Mouse (Mus musculus) limb, embryonic 11.5 days (tissue): ENCODE results near the gene Dsn1. TPM values are rescaled to one million over a fixed set of nuclear protein-coding genes. Genes with fewer than 3 reads are reported as not detected.

ENCODE experiments used
- ATAC-seq: fragments of 200-750 bp; cut with Nextera tagmentation; 2 replicates; pipeline ENCODE4 v1.8.0; 2017; ENCODE audit warnings: low read depth; ENCODE audit not compliant: insufficient number of reproducible peaks, low FRiP score, low TSS enrichment
- DNase-seq: peaks from one replicate; pipeline ENCODE4 v3.0.0-alpha.2; 2015; ENCODE audit warnings: low spot score
- H3K27ac ChIP-seq: fragments of 300-500 bp; sonication (generic); replicated peaks from 2 replicates; pipeline ENCODE4 v1.5.1; 2014; ENCODE audit warnings: low read depth, mild to moderate bottlenecking, low read length
- H3K27me3 ChIP-seq: fragments of 300-500 bp; sonication (generic); 2 replicates; pipeline ENCODE4 v1.6.1; 2014; ENCODE audit warnings: mild to moderate bottlenecking, low read length, mixed read lengths; ENCODE audit not compliant: control insufficient read depth, insufficient read depth
- H3K36me3 ChIP-seq: fragments of 300-500 bp; sonication (generic); 2 replicates; pipeline ENCODE4 v1.6.1; 2014; ENCODE audit warnings: mild to moderate bottlenecking, low read length, moderate library complexity, mixed read lengths; ENCODE audit not compliant: control insufficient read depth, insufficient read depth
- H3K4me1 ChIP-seq: fragments of 300-500 bp; sonication (generic); 2 replicates; pipeline ENCODE4 v1.6.1; 2014; ENCODE audit warnings: low read length, mixed read lengths; ENCODE audit not compliant: control insufficient read depth, insufficient read depth
- H3K4me2 ChIP-seq: fragments of 300-500 bp; sonication (generic); 2 replicates; pipeline ENCODE4 v1.6.1; 2014; ENCODE audit warnings: low read depth, mild to moderate bottlenecking, moderate library complexity; ENCODE audit not compliant: severe bottlenecking
- H3K4me3 ChIP-seq: fragments of 300-500 bp; sonication (generic); 2 replicates; pipeline ENCODE4 v1.5.1; 2014; ENCODE audit warnings: low read depth, low read length
- H3K9ac ChIP-seq: fragments of 300-500 bp; sonication (generic); 2 replicates; pipeline ENCODE4 v1.6.1; 2014; ENCODE audit warnings: mild to moderate bottlenecking, low read length
- H3K9me3 ChIP-seq: fragments of 300-500 bp; sonication (generic); 2 replicates; pipeline ENCODE4 v1.6.1; 2016; ENCODE audit warnings: low read length; ENCODE audit not compliant: control insufficient read depth
- WGBS: fragments of 180-500 bp; shearing (Covaris S2); extraction: QIAGEN DNeasy Blood & Tissue Kit; methylation state at CpG from one replicate; pipeline ENCODE4 v1.1.7; 2014; 5-methylcytosine and 5-hydroxymethylcytosine counted together
- polyA plus RNA-seq: library from polyadenylated mRNA; unstranded; fragments of >200 nt; fragmentation: Nextera tagmentation; extraction: Ambion mirVana; gene quantifications from 2 replicates; pipeline ENCODE4 v1.2.1, GENCODE M21; 2014

Dsn1 gene
- polyA plus RNA-seq, 1 experiment from 2014 or later, result 57.0 TPM

DNA sequence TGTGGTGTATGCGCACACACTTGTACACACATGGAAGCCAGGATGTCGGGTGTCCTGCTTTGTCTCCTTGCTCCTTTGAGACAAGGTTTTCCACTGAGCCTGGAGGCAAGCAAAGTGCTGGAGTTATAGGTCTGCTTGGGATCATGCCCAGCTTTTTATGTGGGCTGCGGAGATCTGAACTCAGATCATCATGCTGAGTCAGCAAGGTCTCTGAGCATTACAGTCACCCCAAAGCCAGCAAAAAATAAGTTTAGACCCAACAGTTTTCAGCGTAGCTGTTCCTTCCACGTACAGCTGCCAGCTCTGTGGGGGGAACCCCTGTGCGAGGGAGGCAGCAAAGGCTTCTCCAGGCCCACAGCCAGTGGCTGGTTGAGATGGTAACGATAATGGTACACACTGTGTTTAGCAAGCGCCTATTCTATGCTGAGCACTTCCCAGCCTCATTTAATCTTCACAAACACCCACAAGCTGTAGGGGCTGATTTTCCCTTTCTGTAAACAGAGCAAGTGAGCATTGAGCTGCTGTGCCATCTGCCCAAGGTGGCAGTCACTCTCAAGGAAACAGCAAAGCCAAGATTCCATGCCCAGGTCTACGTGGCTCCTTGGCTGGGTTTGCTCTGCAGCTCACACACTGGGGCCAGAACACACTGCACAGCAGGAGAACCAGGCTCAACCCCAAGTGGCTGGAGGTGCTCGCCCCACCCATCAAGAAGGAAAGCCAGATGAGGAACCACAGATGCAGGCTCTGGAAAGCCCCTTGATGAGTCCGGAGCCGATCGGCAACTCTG is 41.6 kb upstream of the Dsn1 start:
- Histone ChIP-seq H3K9me3 (no peaks in the 10 kb centered on the region), H3K9ac (no peak overlapping the region), H3K36me3 (peaks cover 22% of the 10 kb centered on the region), H3K4me3 (no peak overlapping the region), H3K4me1 (no peaks in the 10 kb centered on the region), H3K27ac (no peak overlapping the region), H3K4me2 (no peak overlapping the region), H3K27me3 (no peaks in the 10 kb centered on the region)
- 91% methylated on average over 13 of the region's 13 CpGs for WGBS
- DNase-seq, result no peak
- no peak for ATAC-seq

- Histone ChIP-seq H3K4me2 (no peak overlapping the region), H3K27me3 (no peaks in the 10 kb centered on the region), H3K9me3 (no peaks in the 10 kb centered on the region), H3K36me3 (peaks cover 15% of the 10 kb centered on the region), H3K4me1 (no peaks in the 10 kb centered on the region), H3K4me3 (no peak overlapping the region), H3K27ac (no peak overlapping the region), H3K9ac (no peak overlapping the region)
- ATAC-seq, result no peak
- WGBS, result 89% methylated on average over 5 of the region's 5 CpGs
- DNase-seq, result no peak
Observed at GRCm38 (mm10) chr2:157046956-157047355, 40.0 kb upstream of the Dsn1 start.

DNA sequence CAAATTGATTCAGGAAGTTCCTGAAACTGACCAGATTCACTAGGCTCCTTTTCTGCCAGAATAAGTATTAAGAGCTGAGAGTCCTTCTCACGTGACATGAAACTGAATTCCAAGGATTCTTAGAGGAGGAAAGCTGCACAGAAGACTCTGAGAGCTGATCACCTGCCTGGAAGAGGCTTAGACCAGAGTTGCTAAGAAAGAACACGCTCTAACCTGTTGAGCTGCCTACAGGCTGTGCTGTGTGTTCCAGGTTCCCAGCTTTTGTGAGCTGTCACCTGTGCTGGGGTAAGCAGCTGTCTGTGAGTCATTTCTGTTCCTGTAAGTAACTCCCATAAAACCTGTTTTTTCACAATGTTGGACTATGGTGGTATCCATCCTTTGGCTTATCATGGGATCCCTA is 39.0 kb upstream of the Dsn1 start:
- H3K27ac ChIP-seq, result no peak overlapping the region
- H3K4me1 ChIP-seq, result no peaks in the 10 kb centered on the region
- no peaks in the 10 kb centered on the region for H3K27me3 ChIP-seq
- H3K4me2 ChIP-seq, result no peak overlapping the region
- H3K9me3 ChIP-seq, result no peaks in the 10 kb centered on the region
- H3K9ac ChIP-seq, result no peak overlapping the region
- H3K4me3 ChIP-seq, result no peak overlapping the region
- H3K36me3 ChIP-seq, result peaks cover 19% of the 10 kb centered on the region
- no peak for DNase-seq
- ATAC-seq, result no peak
- WGBS, result 90% methylated on average over 2 of the region's 2 CpGs

DNA sequence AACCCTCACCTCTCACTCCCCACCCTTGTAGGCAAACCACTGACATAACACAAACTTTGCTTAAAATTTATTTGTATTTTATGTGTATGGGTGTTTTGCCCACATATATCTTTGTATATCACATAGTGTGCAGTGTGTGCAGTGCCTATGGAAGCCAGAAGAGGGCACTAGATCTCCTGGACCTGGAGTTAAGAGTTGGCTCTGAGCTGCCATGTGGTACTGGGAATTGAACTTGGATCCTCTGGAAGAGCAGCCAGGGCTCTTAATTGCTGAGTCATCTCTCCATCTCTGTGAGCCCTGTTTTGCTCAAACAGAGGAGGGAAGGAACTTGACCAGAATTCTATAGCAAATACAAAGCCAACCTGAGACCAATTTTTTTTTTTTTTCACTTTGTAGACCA is 37.0 kb upstream of the Dsn1 start:
- Histone ChIP-seq H3K27me3 (no peaks in the 10 kb centered on the region), H3K9ac (no peak overlapping the region), H3K4me3 (no peak overlapping the region), H3K4me2 (no peak overlapping the region), H3K36me3 (peaks cover 30% of the 10 kb centered on the region), H3K9me3 (no peaks in the 10 kb centered on the region), H3K27ac (no peak overlapping the region), H3K4me1 (no peaks in the 10 kb centered on the region)
- DNase-seq (peak; percentile 33), ATAC-seq (no peak)

GRCm38 (mm10) chr2:157043556-157043955 is 36.6 kb upstream of the Dsn1 start:
- Histone ChIP-seq H3K36me3 (peaks cover 28% of the 10 kb centered on the region), H3K4me3 (no peak overlapping the region), H3K4me2 (no peak overlapping the region), H3K4me1 (no peaks in the 10 kb centered on the region), H3K9ac (no peak overlapping the region), H3K9me3 (no peaks in the 10 kb centered on the region), H3K27me3 (no peaks in the 10 kb centered on the region), H3K27ac (no peak overlapping the region)
- 89% methylated on average over 8 of the region's 8 CpGs for WGBS
- DNase-seq (no peak), ATAC-seq (no peak)

- H3K36me3 ChIP-seq, result peaks cover 33% of the 10 kb centered on the region
- WGBS, result 92% methylated on average over 7 of the region's 7 CpGs
Observed at GRCm38 (mm10) chr2:157041421-157041820, 34.5 kb upstream of the Dsn1 start.

DNA sequence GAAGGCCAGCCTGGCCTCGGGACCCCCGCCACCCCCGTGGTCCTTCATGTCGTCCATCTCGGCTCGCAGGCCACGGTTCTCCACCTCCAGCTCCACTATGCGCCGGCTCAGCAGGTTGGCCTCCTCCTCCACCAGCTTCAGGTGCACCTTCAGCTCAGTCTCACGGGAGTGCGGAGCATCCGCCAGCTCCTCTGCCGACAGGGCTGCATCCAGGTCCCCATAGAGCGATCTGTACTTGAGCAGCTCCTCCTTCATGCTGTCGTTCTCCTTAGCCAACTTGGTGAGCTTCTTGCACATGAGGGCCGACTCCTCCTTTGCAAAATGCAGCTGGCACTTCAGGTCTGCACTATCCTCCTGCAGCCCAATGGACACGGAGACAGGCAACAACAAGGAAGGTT is 33.7 kb upstream of the Dsn1 start:
- Histone ChIP-seq H3K27ac (no peak overlapping the region), H3K9me3 (no peaks in the 10 kb centered on the region), H3K9ac (no peak overlapping the region), H3K4me2 (no peak overlapping the region), H3K27me3 (no peaks in the 10 kb centered on the region), H3K36me3 (peaks cover 25% of the 10 kb centered on the region), H3K4me1 (no peaks in the 10 kb centered on the region), H3K4me3 (no peak overlapping the region)
- ATAC-seq (no peak), DNase-seq (no peak)
- WGBS, result 86% methylated on average over 17 of the region's 17 CpGs

More at GRCm38 (mm10) chr2:157041421-157041820, 34.5 kb upstream of the Dsn1 start:
- H3K27me3 ChIP-seq, result no peaks in the 10 kb centered on the region
- ATAC-seq (no peak), DNase-seq (no peak)
- H3K4me1 ChIP-seq, result no peaks in the 10 kb centered on the region
- no peak overlapping the region for H3K27ac ChIP-seq
- H3K9ac ChIP-seq, result no peak overlapping the region
- no peak overlapping the region for H3K4me3 ChIP-seq
- H3K4me2 ChIP-seq, result no peak overlapping the region
- no peaks in the 10 kb centered on the region for H3K9me3 ChIP-seq

GRCm38 (mm10) chr2:157039900-157040648 is 33.1 kb upstream of the Dsn1 start:
- Histone ChIP-seq H3K27ac (no peak overlapping the region), H3K9me3 (no peaks in the 10 kb centered on the region), H3K27me3 (no peaks in the 10 kb centered on the region), H3K4me3 (no peak overlapping the region), H3K4me2 (no peak overlapping the region), H3K9ac (no peak overlapping the region), H3K4me1 (no peaks in the 10 kb centered on the region), H3K36me3 (peaks cover 25% of the 10 kb centered on the region)
- DNase-seq (no peak), ATAC-seq (no peak; the same call in 1 of the 2 replicates)
- 93% methylated on average over 50 of the region's 50 CpGs for WGBS
